Mouse (Mus musculus): ENCODE results near the gene Mtx1.

GRCm38 (mm10) chr3:89245688-89246171, 18.8 kb upstream of the Mtx1 start, which contains the start of gene Krtcap2:
- no peak for TF ChIP-seq CTCF (IDR thresholded peaks at IDR 0.05; ENCODE audit: control insufficient read depth, insufficient read depth, insufficient replicate concordance, low read depth, low read length)
- no peak for TF ChIP-seq POLR2A (IDR thresholded peaks at IDR 0.05; ENCODE audit: control insufficient read depth, low read depth, low read length)
